Mouse (Mus musculus) heart, postnatal 25 days (tissue): ENCODE results near the gene Nrg3. TPM values are rescaled to one million over a fixed set of nuclear protein-coding genes. Genes with fewer than 3 reads are reported as not detected.

Source experiments
- DNase-seq: peaks from one replicate; pipeline ENCODE4 v3.0.0; 2022; ENCODE audit warnings: low spot score
- intact Hi-C: fragments of 180-260 bp; cut with DNase I; formaldehyde crosslinking; loops from one replicate; pipeline ENCODE4 v1.15.1; 2025
- total RNA-seq, 2 experiments: library from RNA; stranded (reverse); gene quantifications; 2 replicates each; pipeline ENCODE4 v1.2.3; 2021

The Nrg3 gene
- not detected for total RNA-seq

DNA sequence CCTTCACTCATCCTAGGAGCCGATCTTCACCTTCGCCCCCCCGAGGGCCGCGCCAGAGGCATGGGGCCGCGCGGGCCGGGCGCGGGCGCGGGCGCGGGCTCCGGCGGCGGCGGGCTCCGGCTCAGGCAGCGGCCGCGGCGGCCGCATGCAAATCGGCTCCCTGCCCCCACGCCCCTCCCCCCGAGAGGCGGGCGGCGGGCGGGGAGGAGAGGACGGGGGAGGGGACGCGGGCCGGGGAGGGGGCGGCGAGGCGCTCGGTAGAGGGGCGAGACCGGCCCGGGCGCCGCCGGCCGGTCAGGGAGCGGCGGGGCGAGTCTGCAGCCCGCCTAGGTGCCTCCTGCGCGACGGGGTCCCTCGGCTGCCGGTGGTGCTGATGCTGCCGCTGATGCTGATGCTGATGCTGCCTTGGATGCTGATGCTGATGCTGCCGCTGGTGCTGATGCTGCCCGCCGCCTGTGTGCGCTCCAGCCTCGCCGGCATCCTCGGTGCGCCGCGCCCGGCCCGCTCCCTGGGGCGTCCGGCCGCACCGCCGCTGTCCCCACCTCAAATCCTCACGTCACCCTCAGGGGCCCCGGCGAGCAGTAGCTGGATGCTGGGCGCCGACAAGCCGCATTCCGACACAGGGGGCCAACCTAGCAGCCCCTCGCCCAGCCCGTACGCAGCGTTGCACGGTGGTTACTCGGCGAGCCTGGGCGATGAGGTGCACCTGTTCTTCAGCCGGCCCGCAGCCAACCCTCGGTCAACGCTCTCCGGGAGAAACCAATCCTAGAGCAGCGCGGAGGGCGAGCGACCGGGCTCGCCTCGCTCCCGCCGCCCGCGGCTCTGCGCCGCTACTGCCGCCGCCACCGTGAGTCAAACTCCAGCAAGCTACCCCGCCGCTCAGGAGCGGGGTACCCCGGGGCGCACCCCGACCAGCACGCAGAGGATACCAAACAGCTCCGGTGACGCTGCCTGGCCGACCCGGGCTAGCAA, at the start of gene Nrg3:
TSS of gene Nrg3 (minus strand) at position 299 of the 972 bp plus-strand sequence.
- DNase-seq = no peak
- intact Hi-C loops = no loop called here

DNA sequence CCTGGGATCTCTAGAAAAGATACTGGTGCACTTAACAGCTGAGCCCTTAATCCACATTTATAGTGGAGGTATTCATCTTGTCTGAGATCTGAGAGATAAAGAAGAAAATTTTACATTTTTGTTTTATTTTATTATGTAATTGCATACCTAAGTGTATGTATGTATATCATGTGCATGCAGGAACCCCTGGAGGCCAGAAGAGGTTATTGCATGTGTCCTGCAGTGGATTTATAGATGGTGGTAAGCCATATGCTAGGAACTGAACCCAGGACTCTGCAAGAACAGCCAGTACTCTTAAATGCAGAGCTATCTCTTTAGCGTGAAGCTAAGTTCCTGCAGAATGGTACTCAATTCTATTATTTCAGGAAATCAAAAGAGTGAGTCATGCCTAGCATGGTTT, 36.1 kb upstream of the Nrg3 start:
- no peak for DNase-seq
- intact Hi-C loops = no loop called here

DNA sequence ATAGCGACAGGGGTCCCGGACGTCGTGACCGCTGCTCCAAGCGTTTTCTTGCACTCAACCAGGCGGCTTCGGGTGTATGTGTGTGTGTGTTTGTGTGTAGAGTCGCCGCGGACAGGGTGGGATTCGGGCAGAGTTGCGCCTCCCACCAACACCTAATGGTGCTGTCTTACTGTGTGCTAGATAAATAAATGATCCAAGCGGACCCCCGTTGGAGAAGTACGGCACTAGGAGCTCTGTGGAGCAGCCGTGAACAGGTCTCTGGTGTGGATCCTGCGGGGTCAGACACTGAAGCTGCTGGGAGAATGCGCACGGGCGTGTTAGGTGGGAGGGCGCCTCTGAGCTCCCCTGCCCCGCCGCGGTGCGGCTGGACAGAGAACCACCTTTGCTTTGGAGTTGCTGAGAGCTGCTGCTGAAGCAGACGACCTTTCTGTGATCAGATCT, 903 bp upstream of the Nrg3 start:
- intact Hi-C loops = no loop called here
- DNase-seq = no peak

DNA sequence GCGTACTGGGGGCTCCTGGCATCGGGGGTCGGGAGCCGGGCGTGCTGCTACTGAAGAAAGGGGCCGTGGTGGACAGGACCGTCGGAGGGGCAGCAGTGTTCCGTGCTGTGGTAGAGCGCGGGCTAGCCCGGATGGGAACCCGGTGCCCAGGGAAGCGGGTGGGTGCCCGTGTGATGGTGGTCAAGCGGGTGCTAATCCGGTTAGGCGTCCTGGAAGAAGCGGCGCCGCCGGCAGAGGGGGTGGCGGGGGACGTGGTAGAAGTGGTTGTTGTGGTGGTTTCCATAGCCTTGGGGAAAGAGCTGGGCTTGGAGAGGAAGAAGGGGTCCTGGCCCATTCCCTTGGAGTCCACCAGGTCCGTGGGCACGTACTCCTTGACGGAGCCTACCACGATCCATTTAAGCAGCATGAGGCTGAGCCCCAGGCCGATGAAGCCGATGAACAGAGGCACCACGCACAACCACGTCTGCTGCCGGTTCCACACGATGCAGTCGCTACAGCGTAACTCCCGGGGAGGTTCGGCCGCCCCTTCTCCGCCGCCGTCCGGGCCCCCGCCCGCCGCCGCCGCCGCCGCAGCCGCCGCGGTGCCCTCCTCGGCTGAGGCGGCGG, 639 bp downstream of the Nrg3 start:
- intact Hi-C loops = no loop called here

DNA sequence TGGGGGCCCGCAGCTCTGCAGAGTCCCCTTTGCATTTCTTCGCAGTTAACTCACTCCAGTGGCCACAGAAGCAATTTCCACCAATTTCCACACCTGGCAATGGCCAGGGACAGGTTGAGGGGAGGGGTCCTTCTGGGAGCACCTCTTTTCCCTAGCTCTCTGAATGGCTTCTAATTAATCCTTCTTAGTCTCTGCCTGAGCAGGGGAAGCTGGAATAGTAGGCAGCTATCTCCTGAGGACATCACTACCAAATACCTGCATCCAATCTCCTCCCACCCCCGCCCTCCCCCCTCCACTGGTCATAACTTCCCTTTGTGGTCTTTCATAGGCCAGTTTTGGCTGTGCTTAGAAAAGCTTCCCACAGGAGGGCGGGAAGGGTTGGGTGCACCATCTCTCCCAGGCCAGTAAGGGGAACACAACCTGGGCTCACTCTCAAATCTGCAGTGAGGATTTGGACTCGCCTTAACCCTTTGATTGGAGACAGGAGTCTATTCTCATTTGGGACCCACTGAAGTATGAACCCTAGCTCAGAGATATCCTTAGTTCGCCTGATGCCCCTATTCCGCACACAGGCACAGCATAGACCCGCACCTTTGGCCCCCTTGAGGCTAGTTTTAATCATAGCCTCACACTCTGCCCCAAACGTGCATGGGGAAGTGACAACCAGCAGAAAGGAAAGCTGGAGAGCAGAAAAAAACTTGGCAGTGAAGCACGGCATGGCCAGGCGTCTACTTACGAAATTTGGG, 1.5 kb downstream of the Nrg3 start:
- intact Hi-C loops = no loop called here
- DNase-seq = no peak

More for the DNA sequence above, 639 bp downstream of the Nrg3 start:
- no peak for DNase-seq

DNA sequence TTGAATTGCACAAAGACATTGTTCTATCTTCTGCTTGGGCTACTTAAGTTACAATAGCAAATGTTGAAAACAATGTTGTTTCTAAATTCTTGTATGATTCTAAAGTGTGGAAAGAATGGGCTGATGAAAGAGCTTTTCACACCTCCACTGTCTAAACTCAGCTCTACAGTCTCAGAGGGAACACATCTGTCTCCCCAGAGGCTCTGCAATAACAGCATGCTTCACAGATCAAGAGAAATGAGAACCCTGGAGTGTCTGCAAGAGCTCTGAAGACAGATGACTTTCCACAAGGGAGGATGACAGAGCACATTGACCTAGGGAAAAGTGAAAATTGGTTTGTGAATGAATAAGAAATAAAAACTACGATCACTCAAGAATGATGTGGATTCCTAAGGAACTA, 27.4 kb downstream of the Nrg3 start:
- DNase-seq = no peak
- intact Hi-C loops = no loop called here

DNA sequence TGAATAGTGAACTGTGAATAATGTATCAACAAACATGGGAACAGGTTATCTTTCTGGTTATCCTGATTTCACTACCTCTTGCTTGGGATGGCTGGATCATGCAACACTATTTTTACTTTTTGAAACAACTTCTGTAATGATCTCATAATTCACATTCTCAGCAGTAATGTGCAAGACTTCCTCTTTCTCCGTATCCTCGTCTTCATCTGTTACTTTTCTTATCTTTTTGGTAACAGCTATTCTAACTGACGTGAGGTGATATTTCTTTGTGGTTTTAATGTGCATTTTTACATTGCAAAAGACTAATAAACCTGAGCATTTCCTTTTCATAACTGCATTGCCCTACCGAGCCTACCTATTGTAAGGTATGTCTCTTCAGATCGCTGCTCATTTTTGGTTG, 44.4 kb downstream of the Nrg3 start:
- no peak for DNase-seq
- intact Hi-C loops = no loop called here

DNA sequence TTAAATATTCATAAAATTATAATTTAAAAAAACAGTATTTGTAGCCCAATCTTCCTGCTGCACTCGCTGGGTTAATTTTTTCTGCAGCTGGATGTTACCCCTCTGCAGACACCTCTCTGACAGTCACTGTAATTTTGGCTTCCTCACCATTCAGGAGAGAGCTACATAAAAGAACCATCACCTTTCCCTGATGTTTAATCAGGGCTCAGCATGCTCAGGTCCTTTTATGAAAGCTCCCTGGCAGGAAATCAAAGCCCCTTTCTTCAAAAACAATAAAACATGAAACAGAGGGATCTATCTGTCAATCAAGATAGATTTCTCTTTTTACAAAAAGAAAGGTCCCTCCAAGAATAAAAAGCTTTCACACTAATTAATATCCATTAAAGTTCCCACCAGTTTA, 51.0 kb downstream of the Nrg3 start:
- DNase-seq = no peak
- intact Hi-C loops = no loop called here

DNA sequence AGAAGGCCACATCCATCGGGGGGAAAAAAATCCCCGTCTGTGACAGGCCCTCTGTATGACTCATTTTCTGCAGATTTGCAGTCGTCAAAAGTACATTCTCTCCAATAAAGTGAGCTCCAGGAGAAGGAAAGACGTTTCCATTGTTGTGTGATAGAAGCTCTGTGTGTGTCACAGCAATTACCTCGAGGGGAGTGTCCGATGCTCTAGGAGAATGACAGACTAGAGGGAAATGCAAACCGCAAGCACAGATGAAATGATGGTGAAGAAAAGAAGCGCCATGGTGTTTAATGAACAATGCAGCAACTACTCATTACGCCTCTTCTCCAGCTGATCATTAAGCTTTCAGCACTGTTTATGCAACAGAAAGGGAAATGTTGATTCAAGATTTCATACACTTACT, 59.6 kb downstream of the Nrg3 start:
- intact Hi-C loops = no loop called here
- no peak for DNase-seq

DNA sequence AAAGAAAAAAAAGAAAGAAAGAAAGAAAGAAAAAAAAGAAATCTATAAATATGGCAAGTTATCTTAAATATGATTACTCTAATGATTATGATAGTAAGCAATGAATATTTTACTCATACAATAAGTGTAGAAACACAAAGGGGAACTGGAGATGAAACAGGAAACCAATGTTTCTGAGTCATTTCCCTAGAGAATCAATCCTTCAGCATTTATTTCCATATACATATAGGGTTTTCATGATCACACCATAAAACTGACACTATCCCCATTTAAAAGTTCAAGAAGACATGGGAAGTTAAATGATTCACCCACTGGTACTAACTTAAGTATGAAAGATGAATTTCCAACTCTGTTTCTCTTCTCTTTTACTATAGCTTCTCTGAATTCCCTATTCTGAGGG, 86.0 kb downstream of the Nrg3 start:
- intact Hi-C loops = no loop called here

DNA sequence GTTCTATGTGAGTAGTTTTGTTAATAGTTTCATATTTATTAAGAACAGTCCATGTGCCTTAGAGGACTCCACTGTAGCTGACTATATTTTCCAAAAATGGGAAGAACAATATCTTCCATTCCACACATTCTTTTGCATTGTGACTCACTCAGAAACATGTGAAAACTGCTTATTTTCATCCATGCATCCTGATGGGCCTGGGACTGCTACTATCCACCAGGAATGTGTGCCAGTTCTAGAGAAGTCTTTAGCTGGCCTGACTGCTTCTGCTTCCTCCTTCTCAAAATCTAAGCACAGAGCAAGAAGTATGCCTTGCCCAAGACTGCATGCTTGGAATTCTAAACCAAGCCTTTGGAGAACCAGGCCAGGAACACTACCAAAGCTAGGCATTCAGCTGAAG, 91.6 kb downstream of the Nrg3 start:
- intact Hi-C loops = no loop called here
- DNase-seq = no peak

More for the DNA sequence above, 86.0 kb downstream of the Nrg3 start:
- DNase-seq = no peak

DNA sequence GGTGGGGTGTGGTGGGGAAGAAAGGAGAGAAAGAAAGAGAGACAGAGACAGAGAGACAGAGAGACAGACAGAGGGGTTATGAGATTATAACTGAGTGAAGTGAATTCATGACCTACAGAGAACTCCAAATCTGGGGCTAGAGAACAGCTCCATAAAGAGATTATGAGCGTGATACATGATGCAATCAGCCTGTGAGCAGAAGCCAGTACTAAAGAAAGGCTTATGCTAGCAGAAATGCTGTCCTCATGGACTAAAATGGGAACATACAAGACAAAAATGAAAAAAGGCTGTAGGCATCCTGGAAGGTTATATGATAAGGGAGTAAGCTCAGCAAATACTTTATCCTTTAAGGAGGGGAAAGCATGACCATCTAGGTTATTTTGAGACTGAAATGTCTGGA, 99.7 kb downstream of the Nrg3 start:
- intact Hi-C loops = no loop called here
- no peak for DNase-seq

DNA sequence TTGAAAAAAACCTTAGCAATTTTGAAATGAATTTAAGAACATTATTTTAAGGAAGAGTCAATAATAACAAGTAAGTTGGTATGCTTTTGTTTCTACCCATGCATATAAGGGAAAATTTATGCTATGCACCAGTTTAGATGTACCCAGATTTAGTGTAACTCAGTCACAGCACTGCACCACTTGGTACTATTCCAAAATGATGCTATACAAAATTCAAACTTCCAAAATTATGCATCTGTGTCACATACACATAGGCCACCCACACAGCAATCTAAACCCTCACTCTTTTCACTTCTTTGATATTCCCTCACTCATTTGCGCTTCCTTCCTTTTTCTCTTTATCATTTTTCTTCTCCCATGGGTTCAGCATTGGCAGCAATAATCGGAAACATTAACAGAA, 116.6 kb downstream of the Nrg3 start:
- intact Hi-C loops = no loop called here
- no peak for DNase-seq

DNA sequence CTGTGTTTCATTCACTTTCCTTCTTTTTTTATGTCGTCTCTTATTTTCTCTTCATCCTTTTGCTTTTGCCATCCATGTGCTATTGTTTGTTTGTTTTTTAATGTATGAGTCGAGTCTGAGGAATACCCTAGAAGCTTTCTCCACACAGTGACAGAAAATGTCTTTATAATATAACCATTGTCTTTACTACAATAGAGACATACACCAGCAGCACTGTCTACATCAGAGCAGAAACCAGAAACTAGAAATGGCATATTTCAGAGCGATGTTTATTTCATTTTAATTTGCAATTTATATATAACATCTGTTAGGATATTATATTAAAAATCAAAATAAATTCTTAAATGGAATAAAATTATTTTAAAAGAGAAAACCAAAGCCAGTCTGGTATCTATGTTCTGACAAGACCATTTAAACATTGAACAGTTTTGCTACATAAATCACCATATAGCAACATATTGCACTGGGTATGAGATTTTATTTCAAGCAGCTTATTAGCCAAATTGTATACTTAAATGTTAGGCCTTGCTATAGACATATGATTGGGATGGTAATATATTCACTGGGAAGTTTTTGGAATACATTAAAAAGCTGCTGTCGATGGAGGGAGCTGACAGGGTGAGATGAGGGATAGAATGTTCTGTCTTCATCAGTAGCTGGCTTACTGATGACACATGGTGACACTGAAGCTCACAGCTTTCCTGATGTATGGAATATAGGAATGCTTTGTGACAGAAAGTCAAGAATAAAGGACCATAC, 120.7 kb downstream of the Nrg3 start:
- no peak for DNase-seq
- intact Hi-C loops = no loop called here

DNA sequence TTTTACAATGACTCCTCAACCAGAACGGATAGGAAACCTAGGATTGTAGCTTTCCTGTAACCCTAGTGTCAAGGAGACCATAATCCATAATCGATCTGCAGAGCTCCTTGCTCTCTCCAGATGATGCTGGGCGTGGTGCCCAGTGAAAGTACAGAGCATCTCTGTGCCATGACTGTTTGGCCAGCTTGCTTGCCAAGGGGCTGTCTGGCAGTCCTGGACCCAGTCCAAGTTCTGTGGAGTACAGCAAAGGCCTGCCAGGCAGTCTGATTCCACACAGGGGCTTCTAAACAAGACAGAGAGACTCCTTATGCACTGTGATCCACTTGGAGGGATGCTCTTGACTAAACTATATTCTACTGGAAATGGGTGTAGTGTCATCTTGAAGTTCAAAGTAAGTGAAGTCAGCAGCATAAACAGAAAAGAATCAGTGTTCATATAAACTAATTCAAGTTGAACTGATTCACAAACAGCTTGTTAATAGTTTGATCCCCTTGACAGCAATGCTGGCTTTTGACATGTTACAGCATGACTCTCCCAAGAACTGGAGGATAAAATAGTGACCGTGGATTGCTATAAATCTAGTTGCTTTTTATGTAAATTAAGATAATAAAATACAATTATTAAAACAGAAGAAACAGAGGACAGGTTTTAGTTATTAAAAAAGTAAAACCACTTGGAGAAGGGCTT, 155.3 kb downstream of the Nrg3 start:
- intact Hi-C loops = no loop called here
- no peak for DNase-seq

DNA sequence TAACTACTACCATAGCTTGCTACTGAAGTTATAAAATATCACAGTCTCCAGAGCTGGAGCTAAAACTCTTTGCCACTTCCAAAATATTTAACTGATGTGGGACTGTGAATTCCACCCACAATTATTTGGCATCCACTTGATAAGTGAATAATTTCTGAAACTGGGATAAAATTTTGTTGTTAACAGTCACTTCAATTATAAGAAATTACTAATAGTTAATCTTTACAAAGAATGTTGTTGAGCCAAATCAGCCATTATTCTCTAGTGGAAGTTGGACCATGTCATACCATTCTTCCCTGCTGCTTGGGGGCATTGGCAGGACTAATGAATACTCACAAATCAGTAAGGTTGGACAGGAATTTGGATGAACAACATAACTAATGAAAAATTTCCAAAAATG, 158.8 kb downstream of the Nrg3 start:
- intact Hi-C loops = no loop called here
- no peak for DNase-seq

DNA sequence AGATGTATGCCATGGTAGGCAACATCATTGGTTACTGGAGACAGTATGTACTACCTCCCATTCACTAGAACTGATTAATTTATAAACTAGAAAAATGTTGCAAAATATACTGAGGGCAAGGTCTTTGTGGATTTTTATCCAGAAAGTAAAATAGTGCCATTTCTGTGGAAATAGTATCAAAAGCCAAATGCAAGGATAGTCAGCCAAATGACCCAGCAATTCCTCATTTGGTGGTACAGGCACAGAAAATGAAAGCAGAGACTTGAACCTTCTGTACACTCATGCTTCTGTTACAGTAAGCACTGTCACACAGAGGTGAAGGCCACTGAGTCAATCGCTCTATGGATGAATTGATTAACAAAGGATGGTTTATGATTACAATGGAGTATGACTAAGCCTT, 207.8 kb downstream of the Nrg3 start:
- intact Hi-C loops = no loop called here
- DNase-seq = no peak

DNA sequence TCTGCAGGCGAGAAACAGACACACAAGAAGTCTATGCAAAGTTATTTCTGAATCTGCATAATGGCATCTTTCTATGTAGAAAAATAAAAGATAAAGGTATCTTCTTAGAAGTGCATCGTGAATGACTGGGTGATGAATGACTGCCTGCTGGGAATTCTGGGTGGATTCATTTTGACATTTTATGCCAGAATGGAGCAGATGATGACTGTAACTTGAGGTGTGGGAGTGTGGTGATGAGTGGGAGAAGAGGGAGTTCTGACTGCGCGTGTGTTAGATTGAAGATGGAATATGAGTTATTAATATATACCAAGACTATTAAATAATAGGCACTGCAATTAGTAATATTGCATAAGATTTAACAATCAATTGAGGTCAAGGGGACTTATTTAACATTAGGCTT, 208.5 kb downstream of the Nrg3 start:
- no peak for DNase-seq
- intact Hi-C loops = no loop called here

DNA sequence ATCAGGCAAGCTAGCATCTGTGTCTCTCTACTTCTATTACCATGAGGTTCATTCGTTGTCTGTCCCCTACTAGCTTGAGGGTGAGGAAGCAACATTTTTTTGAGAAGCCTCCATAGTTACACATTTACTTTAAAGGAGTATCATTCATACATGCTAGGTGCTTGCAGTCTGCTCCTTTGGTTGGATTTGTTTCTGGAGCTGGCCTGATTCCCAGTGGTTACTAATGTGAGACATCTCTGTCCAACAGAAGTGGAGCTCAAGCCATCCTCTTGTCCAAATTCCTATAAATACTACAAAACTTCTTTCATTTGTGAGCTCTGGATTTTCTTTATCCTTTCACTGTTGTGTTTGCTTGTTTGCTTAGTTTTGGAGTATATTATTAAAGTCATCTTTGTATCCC, 211.9 kb downstream of the Nrg3 start:
- intact Hi-C loops = no loop called here
- DNase-seq = no peak

DNA sequence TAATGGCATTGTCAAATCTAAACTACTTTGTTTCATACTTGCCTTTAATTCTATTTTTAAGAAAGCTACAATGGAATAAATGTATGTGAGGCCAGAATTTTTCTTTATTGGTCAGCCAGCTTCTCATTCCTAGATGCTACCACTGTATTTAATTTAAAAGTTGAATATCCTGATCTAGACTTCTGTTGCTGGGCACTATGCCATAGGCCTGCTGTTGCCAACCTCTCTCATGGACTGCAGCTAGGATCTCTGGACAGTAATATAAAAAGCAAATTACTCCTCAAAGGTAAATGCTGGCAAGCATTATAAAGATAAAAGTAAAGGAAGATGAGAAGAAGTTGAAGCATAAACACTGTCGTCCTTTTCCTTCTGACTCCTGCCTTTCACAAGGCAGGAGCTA, 217.5 kb downstream of the Nrg3 start:
- intact Hi-C loops = no loop called here
- no peak for DNase-seq
